Comparison of ENCODE assay signal across 10 mouse cellular contexts in the genomic region with DNA sequence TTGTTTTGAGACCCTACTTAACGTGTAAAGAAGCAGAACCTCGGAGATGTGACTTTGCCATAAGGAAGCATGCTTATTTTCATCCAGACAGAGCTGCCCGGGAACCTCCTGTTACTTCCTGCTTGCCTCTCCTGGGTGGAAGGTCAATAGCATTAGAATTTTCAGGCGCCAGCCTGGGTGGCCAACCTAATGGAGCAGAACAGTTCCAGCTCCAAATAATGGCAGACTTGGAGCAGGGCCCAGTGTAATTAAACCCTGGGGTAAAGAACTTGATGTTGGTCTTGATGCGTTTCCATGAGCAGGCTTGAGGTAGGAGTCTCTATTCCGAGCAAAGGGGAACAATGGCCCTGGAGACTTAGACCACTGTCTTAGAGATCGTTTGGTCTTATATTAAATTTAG. TPM values are rescaled to one million over a fixed set of nuclear protein-coding genes. Genes with fewer than 3 reads are reported as not detected.
DNase-seq lines count a peak whose midpoint lies in the region; ATAC-seq lines count a peak whose summit lies in the region.
"Had no signal": no experiment of that assay in that cellular context is flagged by ENCODE, and none has a peak within 500 bp of the region (broad histone marks: within the 10 kb centered on the region; RNA-seq: fewer than 3 reads in every experiment).

No protein-coding gene starts in this region.

- H3K4me2 ChIP-seq in stomach, embryonic 16.5 days (ENCODE audit: low read depth, low read length): no peak overlapping the region
- H3K4me2 ChIP-seq: embryonic facial prominence, embryonic 15.5 days; heart, embryonic 13.5 days had no signal

- no peaks in the 10 kb centered on the region for H3K9me3 ChIP-seq in stomach, embryonic 16.5 days (replicated peaks; ENCODE audit: control insufficient read depth, low read length)
- H3K9me3 ChIP-seq: embryonic facial prominence, embryonic 15.5 days; G1E; heart, embryonic 13.5 days had no signal

- H3K27me3 ChIP-seq in stomach, embryonic 16.5 days (ENCODE audit: control insufficient read depth, insufficient read depth, low read length): no peaks in the 10 kb centered on the region
- H3K27me3 ChIP-seq: embryonic facial prominence, embryonic 15.5 days; heart, embryonic 13.5 days had no signal

- H3K36me3 ChIP-seq in stomach, embryonic 16.5 days (ENCODE audit: control insufficient read depth, insufficient read depth, low read length): no peaks in the 10 kb centered on the region
- H3K36me3 ChIP-seq: embryonic facial prominence, embryonic 15.5 days had no signal

- 54% methylated on average over 7 of the region's 7 CpGs for WGBS in stomach, embryonic 16.5 days

- peaks cover 28% of the 10 kb centered on the region for H3K4me1 ChIP-seq in stomach, embryonic 16.5 days (ENCODE audit: control insufficient read depth, insufficient read depth, low read length)

- DNase-seq in right cerebral cortex, postnatal 10 days (ENCODE audit: low spot score in 2 of 2): peak; percentile 54
- DNase-seq in right cerebral cortex, adult 2 months (ENCODE audit: low spot score in 2 of 2): no peak
- peak; percentile 19 for DNase-seq in gonadal fat pad, adult 2 months (ENCODE audit: low read depth)
- DNase-seq in kidney, postnatal 14 days: peak; percentile 91
- no peak for DNase-seq in frontal cortex, postnatal 25 days (ENCODE audit: low spot score in 2 of 2)

- H3K9ac ChIP-seq in stomach, embryonic 16.5 days (ENCODE audit: low read length): no peak overlapping the region
- H3K9ac ChIP-seq: embryonic facial prominence, embryonic 15.5 days; heart, embryonic 13.5 days had no signal

- ATAC-seq in stomach, embryonic 16.5 days (ENCODE audit: insufficient read depth, low FRiP score): no peak
- no peak for ATAC-seq in granulocyte monocyte progenitor cell, adult 5-6 weeks (replicated peaks; ENCODE audit: poor library complexity, severe bottlenecking)

- H3K27ac ChIP-seq in stomach, embryonic 16.5 days (ENCODE audit: low read length): peak overlapping the region; percentile 53; the same call in 1 of the 2 replicates
- H3K27ac ChIP-seq: embryonic facial prominence, embryonic 15.5 days; heart, embryonic 13.5 days had no signal

- no peak overlapping the region for H3K4me3 ChIP-seq in stomach, embryonic 16.5 days (replicated peaks; ENCODE audit: low read length)
- H3K4me3 ChIP-seq: embryonic facial prominence, embryonic 15.5 days; heart, embryonic 13.5 days had no signal

RNA-seq across cellular contexts. Expression of gene Anapc16, which starts 26.0 kb away (rescaled TPM):
- 67.6 and 96.9 TPM in 2 replicates for polyA plus RNA-seq in gonadal fat pad, adult 2 months (2012; rRNA removed)
- polyA plus RNA-seq in stomach, embryonic 16.5 days (2015; fragmentation: Nextera tagmentation; extraction: Ambion mirVana): 75.6 and 90.7 TPM in 2 replicates
- total RNA-seq in granulocyte monocyte progenitor cell, adult 5-6 weeks (2014; fragmentation: Nextera tagmentation): 36.2 and 43.2 TPM in 2 replicates
- 46.2 and 48.8 TPM in 2 replicates for total RNA-seq in granulocyte monocyte progenitor cell, adult 5-6 weeks (2017)

RNA-seq across cellular contexts. Expression of gene Ascc1, which starts 26.4 kb away (rescaled TPM):
- polyA plus RNA-seq in gonadal fat pad, adult 2 months (2012; rRNA removed): 31.5 and 36.3 TPM in 2 replicates
- polyA plus RNA-seq in stomach, embryonic 16.5 days (2015; fragmentation: Nextera tagmentation; extraction: Ambion mirVana): 45.2 and 46.2 TPM in 2 replicates
- total RNA-seq in granulocyte monocyte progenitor cell, adult 5-6 weeks (2014; fragmentation: Nextera tagmentation): 19.4 and 24.3 TPM in 2 replicates
- total RNA-seq in granulocyte monocyte progenitor cell, adult 5-6 weeks (2017): 24.8 and 34.2 TPM in 2 replicates

Comparison
In these comparisons a context has a peak if more than half of its experiments do, and no peak if none do; other contexts are left out.
1. DNase-seq: peak in right cerebral cortex, postnatal 10 days (2 of 2), gonadal fat pad, adult 2 months (single experiment) and kidney, postnatal 14 days (single experiment); none in right cerebral cortex, adult 2 months (0 of 2) and frontal cortex, postnatal 25 days (0 of 2).